Mouse (Mus musculus) heart, embryonic 15.5 days (tissue): ENCODE data around the gene Gm2916. TPM values are rescaled to one million over a fixed set of nuclear protein-coding genes. Genes with fewer than 3 reads are reported as not detected.
"Not testable (repeated sequence)": the region's sequence is repeated elsewhere in the genome, so short reads cannot be mapped to it uniquely, and the experiment has no call there.

ENCODE experiments used
- ATAC-seq: fragments of 200-750 bp; cut with Nextera tagmentation; replicated peaks from 2 replicates; pipeline ENCODE4 v1.8.0; 2017; ENCODE audit warnings: low read depth, moderate TSS enrichment; ENCODE audit not compliant: insufficient number of reproducible peaks, insufficient read depth, low FRiP score
- H3K27ac ChIP-seq: fragments of 300-500 bp; sonication (generic); 2 replicates; pipeline ENCODE4 v1.5.1; 2015; ENCODE audit warnings: mild to moderate bottlenecking, inconsistent platforms
- H3K27me3 ChIP-seq: fragments of 300-500 bp; sonication (generic); 2 replicates; pipeline ENCODE4 v1.6.1; 2015; ENCODE audit warnings: inconsistent platforms
- H3K36me3 ChIP-seq: fragments of 300-500 bp; sonication (generic); 2 replicates; pipeline ENCODE4 v1.6.1; 2015; ENCODE audit warnings: mild to moderate bottlenecking, inconsistent platforms
- H3K4me1 ChIP-seq: fragments of 300-500 bp; sonication (generic); replicated peaks from 2 replicates; pipeline ENCODE4 v1.6.1; 2015; ENCODE audit warnings: inconsistent platforms
- H3K4me2 ChIP-seq: fragments of 300-500 bp; sonication (generic); 2 replicates; pipeline ENCODE4 v1.6.1; 2015; ENCODE audit warnings: inconsistent platforms, mild to moderate bottlenecking, moderate library complexity
- H3K4me3 ChIP-seq: fragments of 300-500 bp; sonication (generic); 2 replicates; pipeline ENCODE4 v1.5.1; 2015; ENCODE audit warnings: mild to moderate bottlenecking, inconsistent platforms
- H3K9ac ChIP-seq: fragments of 300-500 bp; sonication (generic); 2 replicates; pipeline ENCODE4 v1.6.1; 2015; ENCODE audit warnings: mild to moderate bottlenecking, inconsistent platforms
- H3K9me3 ChIP-seq: fragments of 300-500 bp; sonication (generic); replicated peaks from 2 replicates; pipeline ENCODE4 v1.6.1; 2016; ENCODE audit warnings: inconsistent platforms
- WGBS: fragments of 180-500 bp; shearing (Covaris S2); methylation state at CpG from one replicate; pipeline ENCODE4 v1.1.7; 2015; ENCODE audit warnings: mixed read lengths; 5-methylcytosine and 5-hydroxymethylcytosine counted together
- polyA plus RNA-seq: library from polyadenylated mRNA; unstranded; fragments of >200 nt; fragmentation: Nextera tagmentation; extraction: Ambion mirVana; gene quantifications from 2 replicates; pipeline ENCODE4 v1.2.1, GENCODE M21; 2015

Gene Gm2916
- polyA plus RNA-seq, result not detected in 2 replicates

DNA sequence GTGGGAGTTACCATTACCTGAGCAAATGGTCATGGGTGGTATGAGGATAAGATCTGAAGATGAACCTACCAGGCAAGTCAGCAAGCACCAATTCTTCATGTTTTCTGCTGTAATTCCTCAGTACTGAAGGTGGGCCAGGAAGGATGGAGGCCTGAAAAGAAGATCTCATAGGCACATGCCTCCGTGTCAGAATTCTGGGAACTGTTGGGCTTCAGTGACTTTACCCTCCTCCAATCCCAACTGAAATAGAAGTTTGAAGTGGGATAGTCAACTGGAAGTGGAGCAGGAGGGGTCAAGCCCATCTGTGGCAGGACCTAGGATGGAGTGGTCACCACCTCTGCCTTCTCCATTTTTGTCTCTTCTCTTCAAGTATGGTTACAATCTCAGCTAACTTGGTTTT, at the start of gene Gm2916:
Gm2916 (plus strand) TSS at position 301 of the 400 bp plus-strand sequence.
- H3K4me1 ChIP-seq, H3K9ac ChIP-seq, H3K4me2 ChIP-seq, H3K27me3 ChIP-seq, H3K4me3 ChIP-seq, H3K27ac ChIP-seq, ATAC-seq, H3K9me3 ChIP-seq, H3K36me3 ChIP-seq: not testable (repeated sequence)
- WGBS, result no CpG with 5 or more reads among the region's 1 CpGs

DNA sequence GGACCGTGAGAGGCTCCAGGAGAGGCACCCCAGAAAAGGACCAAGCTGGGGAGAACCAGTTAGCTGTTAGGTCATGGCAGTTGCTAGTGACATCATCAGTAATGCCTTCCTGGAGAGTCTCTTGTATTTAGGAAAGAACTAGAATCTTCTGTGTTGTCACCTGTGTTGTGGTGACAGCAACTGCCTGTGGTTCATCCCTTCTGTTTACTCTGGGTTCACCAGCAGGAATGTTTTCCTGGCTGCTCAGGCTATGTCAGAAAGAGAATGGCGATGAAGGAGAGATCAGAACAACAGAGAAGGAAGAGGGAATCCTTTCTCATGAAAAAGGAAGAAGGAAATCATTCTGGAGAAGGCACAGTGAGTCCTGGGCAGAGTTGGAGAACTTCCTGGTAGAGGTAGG, 38.0 kb upstream of the Gm2916 start, which contains the start of gene Gm3033:
Gm3033 (plus strand) TSS at position 301 of the 400 bp plus-strand sequence.
- no CpG with 5 or more reads among the region's 2 CpGs for WGBS
- not testable (repeated sequence) for ATAC-seq, H3K9me3 ChIP-seq, H3K9ac ChIP-seq, H3K4me1 ChIP-seq, H3K27me3 ChIP-seq, H3K27ac ChIP-seq, H3K4me3 ChIP-seq, H3K36me3 ChIP-seq, H3K4me2 ChIP-seq

DNA sequence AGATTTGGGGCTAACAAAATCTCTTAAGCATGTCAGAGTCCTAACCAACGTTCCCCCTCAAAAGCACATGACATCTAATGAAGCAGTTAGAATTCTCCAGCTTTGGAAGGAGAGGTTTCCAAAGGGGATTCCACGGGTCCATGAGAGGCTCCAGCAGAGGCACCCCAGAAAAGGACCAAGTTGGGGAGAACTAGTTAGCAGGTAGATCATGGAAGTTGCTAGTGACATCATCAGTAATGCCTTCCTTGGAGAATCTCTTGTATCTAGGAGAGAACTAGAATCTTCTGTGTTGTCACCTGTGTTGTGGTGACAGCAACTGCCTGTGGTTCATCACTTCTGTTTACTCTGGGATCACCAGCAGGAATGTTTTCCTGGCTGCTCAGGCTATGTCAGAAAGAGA, 47.5 kb downstream of the Gm2916 start, which contains the start of gene Gm3029:
Gm3029 (plus strand) TSS at position 301 of the 400 bp plus-strand sequence.
- H3K4me2 ChIP-seq, H3K27me3 ChIP-seq, H3K9ac ChIP-seq, H3K9me3 ChIP-seq, ATAC-seq, H3K36me3 ChIP-seq, H3K4me1 ChIP-seq, H3K27ac ChIP-seq, H3K4me3 ChIP-seq: not testable (repeated sequence)
- 40% methylated on average over 1 of the region's 2 CpGs for WGBS

DNA sequence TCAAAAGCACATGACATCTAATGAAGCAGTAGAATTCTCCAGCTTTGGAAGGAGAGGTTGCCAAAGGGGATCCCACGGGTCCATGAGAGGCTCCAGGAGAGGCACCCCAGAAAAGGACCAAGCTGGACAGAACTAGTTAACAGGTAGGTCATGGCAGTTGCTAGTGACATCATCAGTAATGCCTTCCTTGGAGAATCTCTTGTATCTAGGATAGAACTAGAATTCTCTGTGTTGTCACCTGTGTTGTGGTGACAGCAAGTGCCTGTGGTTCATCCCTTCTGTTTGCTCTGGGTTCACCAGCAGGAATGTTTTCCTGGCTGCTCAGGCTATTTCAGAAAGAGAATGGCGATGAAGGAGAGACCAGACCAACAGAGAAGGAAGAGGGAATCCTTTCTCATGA, 79.3 kb downstream of the Gm2916 start, which contains the start of gene Gm3095:
Gm3095 (plus strand) TSS at position 301 of the 400 bp plus-strand sequence.
- not testable (repeated sequence) for H3K27ac ChIP-seq, H3K9me3 ChIP-seq, H3K36me3 ChIP-seq, H3K4me2 ChIP-seq, H3K4me1 ChIP-seq, ATAC-seq, H3K9ac ChIP-seq, H3K4me3 ChIP-seq, H3K27me3 ChIP-seq
- no CpG with 5 or more reads among the region's 2 CpGs for WGBS

Other genes starting within 250 kb of the Gm2916 start
- not detected in 2 replicates for gene Gm3012, start 249.7 kb upstream of the Gm2916 start, polyA plus RNA-seq
- 5.9 and 6.1 TPM in 2 replicates for gene Gm3020, start 232.1 kb upstream of the Gm2916 start, polyA plus RNA-seq
- not detected in 2 replicates for gene Gm3043, start 195.4 kb upstream of the Gm2916 start, polyA plus RNA-seq
- gene Gm3002, start 74.1 kb upstream of the Gm2916 start, polyA plus RNA-seq, result 2.6 and 3.4 TPM in 2 replicates
- gene Gm3033, start 37.9 kb upstream of the Gm2916 start, polyA plus RNA-seq, result not detected in 2 replicates
- not detected in 2 replicates for gene Gm3029, start 47.6 kb downstream of the Gm2916 start, polyA plus RNA-seq
- 0.18 TPM in 1 of 2 replicates, not detected in the other for gene Gm3095, start 79.4 kb downstream of the Gm2916 start, polyA plus RNA-seq
- gene Gm3099, start 114.2 kb downstream of the Gm2916 start, polyA plus RNA-seq, result not detected in 2 replicates
- 0.34 and 0.78 TPM in 2 replicates for gene Gm5796, start 139.8 kb downstream of the Gm2916 start, polyA plus RNA-seq
- not detected in 2 replicates for gene Gm3115, start 199.9 kb downstream of the Gm2916 start, polyA plus RNA-seq
- gene Gm8108, start 226.4 kb downstream of the Gm2916 start, polyA plus RNA-seq, result 2.0 TPM in 1 of 2 replicates, not detected in the other